Mouse (Mus musculus) thymus, adult 2 months (tissue): ENCODE measurements at regions not wholly inside any gene's neighbourhood (a gene's known extent, or its start where the extent isn't known, plus 50 kb on each side); places are given as distances from the start of the nearest gene placed in this dataset.

ENCODE experiments used
- CTCF ChIP-seq: fragments of 200-500 bp; IDR thresholded peaks from 2 replicates; pipeline ENCODE4 v1.5.1; 2012; ENCODE audit warnings: mild to moderate bottlenecking, control low read depth, low read length, moderate library complexity, borderline replicate concordance; ENCODE audit not compliant: control insufficient read depth, poor library complexity, insufficient read depth; ENCODE audit errors: extremely low read depth
- POLR2A ChIP-seq: fragments of 200-500 bp; IDR thresholded peaks from 2 replicates; pipeline ENCODE4 v1.6.1; 2012; ENCODE audit warnings: mild to moderate bottlenecking, low read length, control low read depth, moderate library complexity; ENCODE audit not compliant: control insufficient read depth, poor library complexity, insufficient read depth; ENCODE audit errors: extremely low read depth

DNA sequence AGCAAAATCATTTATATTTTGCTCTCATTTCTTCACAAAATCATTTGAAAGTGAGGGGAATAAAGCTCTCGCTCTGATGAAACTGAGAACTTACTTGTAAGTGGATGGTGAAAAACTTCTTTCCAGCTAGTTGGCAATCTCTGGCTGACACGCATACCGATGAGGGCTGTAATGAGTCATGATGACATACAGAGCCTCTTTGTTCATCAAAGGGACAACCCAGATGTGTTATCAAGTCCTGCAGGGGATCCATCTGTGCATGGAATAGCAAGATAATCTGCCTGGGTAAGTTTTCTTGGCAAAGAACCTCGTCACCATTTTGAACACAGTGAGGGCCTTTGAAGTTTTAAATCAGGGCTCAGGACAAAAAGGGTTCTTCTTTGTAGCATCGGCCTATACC is 67.9 kb upstream of the Slc24a2 start:
- no peak for TF ChIP-seq CTCF
- TF ChIP-seq POLR2A, result no peak
